Mouse (Mus musculus) liver, postnatal 0 days (tissue): ENCODE data around the gene Rab11a.

Source experiments
- CTCF ChIP-seq: sonication (generic); IDR thresholded peaks from 2 replicates; pipeline ENCODE4 v1.5.1; 2016; ENCODE audit warnings: antibody characterized with exemption, low read depth
- EP300 ChIP-seq: IDR thresholded peaks from 2 replicates; pipeline ENCODE4 v1.6.1; 2016; ENCODE audit warnings: antibody characterized with exemption, low read depth, mild to moderate bottlenecking

GRCm38 (mm10) chr9:64668001-64668400 is 69.6 kb downstream of the Rab11a start:
- TF ChIP-seq CTCF (no peak), EP300 (no peak)
